Mouse (Mus musculus) lung, adult 2 months (tissue): ENCODE measurements around the gene Clpx. TPM values are rescaled to one million over a fixed set of nuclear protein-coding genes. Genes with fewer than 3 reads are reported as not detected.

Experiments
- DNase-seq: peaks from one replicate; pipeline ENCODE4 v3.0.0; 2022
- H3K4me1 ChIP-seq: fragments of 200-500 bp; 2 replicates; pipeline ENCODE4 v1.6.1; 2011; ENCODE audit warnings: low read length; ENCODE audit not compliant: control insufficient read depth, insufficient read depth
- H3K4me3 ChIP-seq: fragments of 200-500 bp; replicated peaks from 2 replicates; pipeline ENCODE3; 2011; ENCODE audit warnings: low read depth, mild to moderate bottlenecking, control low read depth, low read length; ENCODE audit errors: extremely low read depth
- CTCF ChIP-seq: fragments of 200-500 bp; IDR thresholded peaks from 2 replicates; pipeline ENCODE4 v1.5.1; 2011; ENCODE audit warnings: mild to moderate bottlenecking, low read length, control low read depth; ENCODE audit not compliant: insufficient read depth
- POLR2A ChIP-seq: fragments of 200-500 bp; IDR thresholded peaks from 2 replicates; pipeline ENCODE4 v1.6.1; 2011; ENCODE audit warnings: low read depth, mild to moderate bottlenecking, control low read depth, low read length, borderline replicate concordance; ENCODE audit errors: extremely low read depth
- WGBS: fragments of 180-500 bp; shearing (Covaris S2); methylation state at CpG from one replicate; pipeline ENCODE4 v1.1.7; 2018; 5-methylcytosine and 5-hydroxymethylcytosine counted together
- polyA plus RNA-seq: library from polyadenylated mRNA; depleted of rRNA; stranded (reverse); fragments of >200 nt; gene quantifications from 2 replicates; pipeline ENCODE4 v1.2.3, GENCODE M21; 2012; rRNA removed

Clpx gene
- polyA plus RNA-seq: 8.7 and 10.5 TPM in 2 replicates

DNA sequence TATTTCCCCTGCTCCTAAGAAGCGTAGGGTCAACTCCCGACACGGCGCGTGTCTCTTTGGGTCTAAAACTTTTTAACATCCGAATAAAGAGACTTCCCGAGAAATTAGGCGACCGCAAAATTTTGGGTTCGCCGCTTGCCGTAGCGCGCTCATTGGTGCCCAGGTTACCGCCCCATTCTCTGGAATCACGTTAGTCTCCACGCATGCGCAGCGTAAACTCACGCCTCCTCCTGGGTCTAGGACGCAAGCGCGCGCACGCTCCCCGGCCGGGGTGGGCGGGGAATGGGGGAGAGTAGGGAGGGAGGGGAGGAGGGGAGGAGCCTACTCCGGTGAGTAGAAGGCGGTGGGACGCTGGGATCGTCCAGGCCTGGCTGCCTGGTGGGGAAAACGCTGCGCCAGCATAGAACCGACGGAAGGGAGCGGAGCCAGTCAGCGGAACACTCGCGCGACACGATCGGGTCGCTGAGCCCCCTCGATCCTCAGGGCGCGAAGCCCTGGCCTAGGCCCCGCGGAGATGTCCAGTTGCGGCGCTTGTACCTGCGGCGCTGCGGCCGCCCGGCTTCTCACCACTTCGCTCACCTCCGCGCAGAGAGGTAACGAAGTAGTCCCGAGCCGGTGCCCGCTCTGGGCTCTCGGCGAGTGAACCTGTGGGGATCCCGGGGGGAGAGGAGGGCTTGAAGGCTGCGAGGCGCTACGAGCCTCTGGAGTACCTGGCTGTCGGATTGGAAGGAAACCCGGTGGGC is at the start of gene Clpx:
Clpx (plus strand) TSS at position 288 of the 743 bp plus-strand sequence.
- WGBS: under 1% methylated on average over 71 of the region's 71 CpGs
- no peak for TF ChIP-seq CTCF
- TF ChIP-seq POLR2A: peak; percentile 92
- Histone ChIP-seq H3K4me1 (peaks cover 12% of the 10 kb centered on the region), H3K4me3 (peak within 1 kb of the TSS; percentile 94)
- peak; percentile 95 for DNase-seq

DNA sequence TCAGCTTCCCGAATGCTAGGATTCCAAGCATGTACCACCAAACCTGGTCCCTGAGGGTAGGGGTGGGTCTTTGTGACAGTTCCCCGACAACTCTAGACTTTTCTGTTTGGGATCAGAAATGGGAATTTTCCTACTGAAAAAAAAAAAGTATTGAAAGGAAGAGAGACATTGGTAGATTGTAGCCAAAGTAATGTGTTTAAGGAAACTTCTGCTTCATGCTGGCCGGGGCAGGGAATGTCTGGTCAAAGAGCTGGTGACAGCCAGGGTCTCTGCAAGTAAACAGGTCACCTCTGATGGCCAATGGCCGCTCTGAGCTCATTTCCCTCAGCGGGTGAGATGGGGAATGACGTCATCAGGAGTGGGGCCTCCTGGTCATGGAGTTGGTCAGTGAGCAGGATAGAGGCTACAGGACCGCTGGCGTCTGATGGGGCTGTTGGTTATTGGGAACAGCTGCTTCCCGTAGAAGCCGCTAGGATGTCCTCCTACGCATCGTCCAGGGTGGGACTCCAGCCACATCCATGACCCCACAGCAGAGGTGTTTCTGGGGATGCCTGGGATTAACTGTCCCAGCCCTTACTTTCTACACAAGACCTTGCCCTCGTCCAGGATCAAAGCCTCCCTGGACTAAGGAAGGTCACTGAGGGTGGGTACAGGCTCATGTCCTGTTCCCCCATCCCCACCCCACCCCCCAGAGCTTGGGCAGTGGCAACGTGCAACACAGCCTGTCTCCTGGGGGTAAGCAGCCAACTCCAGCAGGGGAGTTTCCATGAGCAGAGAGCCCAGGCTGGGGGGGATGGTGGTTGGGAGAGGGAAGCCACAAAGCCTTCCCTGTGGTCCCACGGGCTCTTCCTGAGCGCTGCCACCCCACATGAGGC is 46.3 kb upstream of the Clpx start:
- DNase-seq: no peak
- WGBS: 57% methylated on average over 16 of the region's 16 CpGs
- no peak overlapping the region for H3K4me3 ChIP-seq
- no peaks in the 10 kb centered on the region for H3K4me1 ChIP-seq
- no peak for TF ChIP-seq POLR2A
- TF ChIP-seq CTCF: no peak

DNA sequence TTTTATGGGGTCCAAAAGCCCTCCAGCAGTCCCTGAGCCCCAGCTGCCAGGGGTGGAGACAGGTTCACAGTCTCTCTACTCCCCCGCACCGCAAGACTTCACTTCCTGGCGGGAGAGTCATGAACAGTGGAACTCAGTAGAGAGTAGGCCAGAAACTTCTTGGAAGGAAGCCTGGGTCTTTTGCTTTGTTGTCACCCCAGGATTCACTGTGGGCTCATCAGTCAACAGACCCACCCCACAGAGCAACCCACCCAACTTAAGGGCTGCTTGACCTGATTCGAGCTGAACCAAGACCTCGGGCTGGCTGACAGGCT is 45.7 kb upstream of the Clpx start:
- WGBS: 63% methylated on average over 5 of the region's 5 CpGs
- DNase-seq: no peak
- H3K4me3 ChIP-seq: no peak overlapping the region
- no peak for TF ChIP-seq CTCF
- TF ChIP-seq POLR2A: no peak
- no peaks in the 10 kb centered on the region for H3K4me1 ChIP-seq

DNA sequence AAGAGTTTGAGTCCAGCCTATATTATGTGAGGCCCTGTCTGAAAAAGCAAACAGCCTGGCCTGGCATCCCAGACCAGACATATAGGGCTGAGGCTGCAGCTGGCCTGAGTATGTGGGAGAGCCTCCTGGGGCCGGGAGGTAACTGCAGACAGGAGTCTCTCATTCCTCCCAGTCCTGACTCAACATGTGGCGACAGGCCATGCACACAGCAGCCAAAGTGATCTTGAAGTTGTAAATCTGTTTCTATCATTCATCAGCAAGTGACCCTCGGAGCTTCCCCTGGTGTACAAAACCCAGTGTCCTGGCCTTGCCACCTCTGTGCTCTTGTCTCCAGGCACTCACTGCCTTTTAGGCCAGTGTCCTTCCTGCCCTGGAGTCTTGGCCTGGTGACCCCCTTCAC is 42.0 kb upstream of the Clpx start:
- no peak for TF ChIP-seq CTCF
- no peak for TF ChIP-seq POLR2A
- WGBS: 69% methylated on average over 3 of the region's 3 CpGs
- DNase-seq: no peak
- Histone ChIP-seq H3K4me3 (no peak overlapping the region), H3K4me1 (no peaks in the 10 kb centered on the region)

DNA sequence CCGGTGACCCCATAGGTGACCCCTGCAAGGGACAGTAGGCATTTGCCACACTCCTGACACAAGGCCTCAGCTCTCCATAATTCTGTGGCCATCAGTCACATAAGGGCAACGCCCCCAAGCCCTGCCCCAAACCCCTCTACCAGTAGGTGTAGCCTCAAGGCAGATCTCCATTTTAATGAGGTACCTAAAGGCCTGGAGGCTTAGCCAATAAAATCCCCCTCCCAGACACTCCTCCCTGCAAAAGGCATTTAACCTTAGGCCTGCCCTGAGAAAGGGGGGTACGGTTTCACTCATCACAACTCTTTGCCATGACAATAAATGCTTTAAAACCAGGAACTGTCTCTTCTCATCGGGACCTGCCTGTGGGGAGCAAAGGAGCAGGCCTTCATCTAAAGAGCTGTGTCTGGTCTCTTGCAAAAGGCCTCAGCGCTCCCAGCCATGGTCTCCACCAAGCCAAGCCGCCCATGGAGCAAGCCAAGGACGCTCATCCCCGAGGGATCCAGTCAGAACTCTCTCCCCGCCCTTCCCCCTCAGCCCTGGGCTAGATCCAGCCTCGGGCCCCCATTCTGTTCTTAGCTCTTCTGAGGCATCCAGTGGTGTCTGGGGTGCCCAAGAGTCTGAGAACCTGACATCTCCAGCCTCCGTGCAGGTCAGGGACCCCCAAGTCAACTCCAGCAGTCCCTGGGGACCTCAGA is 38.0 kb upstream of the Clpx start:
- Histone ChIP-seq H3K4me3 (no peak overlapping the region), H3K4me1 (no peaks in the 10 kb centered on the region)
- 75% methylated on average over 11 of the region's 11 CpGs for WGBS
- TF ChIP-seq POLR2A (no peak), CTCF (no peak)
- DNase-seq: no peak

DNA sequence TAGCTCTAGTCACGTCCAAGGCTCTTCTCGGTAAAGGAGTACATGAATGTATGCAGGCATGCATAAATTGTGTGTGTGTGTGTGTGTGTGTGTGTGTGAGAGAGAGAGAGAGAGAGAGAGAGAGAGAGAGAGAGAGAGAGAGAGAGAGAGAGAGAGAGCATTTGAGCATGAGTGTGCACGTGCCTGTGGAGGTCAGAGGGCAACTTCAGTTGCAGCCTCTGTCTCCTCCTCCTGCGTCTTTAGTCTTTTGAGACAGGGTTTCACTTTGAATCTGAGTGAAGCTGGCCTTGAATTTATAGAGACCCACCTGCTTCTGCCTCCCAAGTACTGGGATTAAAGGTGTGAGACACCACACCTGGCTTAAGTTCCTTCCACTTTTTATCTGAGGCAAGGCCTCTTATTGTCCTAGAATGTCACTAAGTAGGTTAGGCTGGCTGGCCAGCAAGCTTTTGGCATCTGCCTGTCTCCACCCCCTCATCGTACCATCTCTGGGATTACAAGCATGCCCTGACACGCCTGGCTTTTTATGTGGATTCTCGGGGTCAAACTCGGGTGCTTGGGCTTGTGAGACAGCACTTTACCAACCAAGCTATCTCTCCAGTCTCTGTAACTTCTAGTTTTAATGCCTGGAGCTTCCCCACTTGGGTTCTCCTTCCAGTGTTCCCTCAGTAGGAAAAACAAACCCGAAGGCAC is 36.7 kb upstream of the Clpx start:
- 70% methylated on average over 9 of the region's 9 CpGs for WGBS
- DNase-seq: no peak
- TF ChIP-seq CTCF (no peak), POLR2A (no peak)
- H3K4me1 ChIP-seq: no peaks in the 10 kb centered on the region
- no peak overlapping the region for H3K4me3 ChIP-seq

DNA sequence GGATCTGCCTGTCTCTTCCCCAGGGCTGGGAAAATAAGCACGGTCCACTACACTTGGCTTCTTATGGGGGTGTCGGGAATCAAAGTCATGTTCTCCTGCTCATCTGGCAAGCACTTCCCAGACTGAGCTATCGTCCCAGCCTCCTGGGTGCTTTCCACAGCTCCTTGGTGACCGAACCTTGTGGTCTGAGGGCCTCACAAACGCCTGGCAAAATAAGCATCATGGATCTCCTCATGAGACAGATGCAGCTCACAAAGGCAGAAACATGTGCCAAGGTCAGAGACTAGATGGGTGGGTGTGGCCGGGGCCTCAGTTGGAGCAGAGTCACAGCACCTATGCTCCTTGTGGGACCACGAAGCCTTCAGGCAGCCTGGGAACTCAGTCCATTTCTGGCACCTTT is 34.7 kb upstream of the Clpx start:
- no peak for DNase-seq
- WGBS: 80% methylated on average over 7 of the region's 7 CpGs
- Histone ChIP-seq H3K4me3 (no peak overlapping the region), H3K4me1 (no peaks in the 10 kb centered on the region)
- no peak for TF ChIP-seq CTCF
- no peak for TF ChIP-seq POLR2A

DNA sequence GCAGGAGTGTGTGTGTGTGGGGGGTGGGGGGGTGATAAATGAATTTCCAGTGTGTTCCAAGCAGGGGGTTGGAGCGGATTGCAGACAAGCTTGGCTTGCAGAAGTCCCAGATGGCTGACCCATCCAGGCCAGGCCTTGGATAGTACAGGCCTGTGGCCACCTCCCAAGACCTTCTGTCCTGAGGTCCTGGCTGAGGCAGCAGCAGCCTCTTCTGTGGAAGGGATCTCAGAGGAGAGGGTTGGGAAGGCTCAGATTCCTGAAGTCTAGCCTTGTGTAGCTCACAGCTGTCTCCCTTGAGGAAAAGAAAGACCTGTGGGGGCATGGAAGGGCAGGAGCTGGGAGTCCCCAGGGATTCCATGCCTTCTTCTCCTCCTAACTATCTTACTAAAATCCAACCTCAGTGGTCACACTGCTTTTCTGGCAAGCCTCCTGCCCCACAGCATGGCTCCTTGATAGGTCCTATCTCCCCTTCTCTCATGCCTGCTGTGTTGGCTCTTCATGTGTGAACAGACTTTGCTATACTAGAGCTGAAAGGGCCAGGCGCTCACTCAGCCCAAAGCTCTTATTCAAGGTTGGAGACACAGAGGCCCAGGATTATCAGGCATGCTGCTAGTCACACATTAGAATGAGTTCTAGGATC is 32.3 kb upstream of the Clpx start:
- Histone ChIP-seq H3K4me1 (no peaks in the 10 kb centered on the region), H3K4me3 (no peak overlapping the region)
- WGBS: 71% methylated on average over 2 of the region's 2 CpGs
- no peak for DNase-seq
- TF ChIP-seq CTCF: no peak

DNA sequence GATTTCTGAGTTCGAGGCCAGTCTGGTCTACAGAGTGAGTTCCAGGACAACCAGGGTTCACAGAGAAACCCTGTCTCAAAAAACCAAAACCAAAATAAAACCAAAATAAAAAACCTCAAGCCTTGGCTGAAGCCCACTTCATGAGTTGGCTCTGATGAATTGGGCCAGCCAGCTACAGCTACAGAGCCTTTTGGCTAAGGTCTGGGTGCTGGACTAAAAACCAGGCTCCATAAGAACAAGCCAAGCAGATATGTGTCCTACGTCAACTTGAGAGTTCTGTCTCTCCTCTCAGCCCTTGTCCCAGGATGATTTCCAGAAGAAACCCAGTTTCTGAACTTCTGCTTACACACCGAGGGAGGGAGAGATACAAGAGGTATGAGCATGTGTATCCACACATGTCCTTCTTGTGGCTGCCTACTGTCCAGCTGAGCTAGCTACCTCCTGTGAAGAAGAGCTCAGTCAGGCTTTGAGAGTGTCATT is 31.4 kb upstream of the Clpx start:
- TF ChIP-seq POLR2A: no peak
- TF ChIP-seq CTCF: no peak
- no peaks in the 10 kb centered on the region for H3K4me1 ChIP-seq
- WGBS: 83% methylated on average over 3 of the region's 3 CpGs
- no peak overlapping the region for H3K4me3 ChIP-seq
- DNase-seq: no peak
